Mouse (Mus musculus): ENCODE results near the gene Mndal.
"Not testable (repeated sequence)": the region's sequence is repeated elsewhere in the genome, so short reads cannot be mapped to it uniquely, and the experiment has no call there.

DNA sequence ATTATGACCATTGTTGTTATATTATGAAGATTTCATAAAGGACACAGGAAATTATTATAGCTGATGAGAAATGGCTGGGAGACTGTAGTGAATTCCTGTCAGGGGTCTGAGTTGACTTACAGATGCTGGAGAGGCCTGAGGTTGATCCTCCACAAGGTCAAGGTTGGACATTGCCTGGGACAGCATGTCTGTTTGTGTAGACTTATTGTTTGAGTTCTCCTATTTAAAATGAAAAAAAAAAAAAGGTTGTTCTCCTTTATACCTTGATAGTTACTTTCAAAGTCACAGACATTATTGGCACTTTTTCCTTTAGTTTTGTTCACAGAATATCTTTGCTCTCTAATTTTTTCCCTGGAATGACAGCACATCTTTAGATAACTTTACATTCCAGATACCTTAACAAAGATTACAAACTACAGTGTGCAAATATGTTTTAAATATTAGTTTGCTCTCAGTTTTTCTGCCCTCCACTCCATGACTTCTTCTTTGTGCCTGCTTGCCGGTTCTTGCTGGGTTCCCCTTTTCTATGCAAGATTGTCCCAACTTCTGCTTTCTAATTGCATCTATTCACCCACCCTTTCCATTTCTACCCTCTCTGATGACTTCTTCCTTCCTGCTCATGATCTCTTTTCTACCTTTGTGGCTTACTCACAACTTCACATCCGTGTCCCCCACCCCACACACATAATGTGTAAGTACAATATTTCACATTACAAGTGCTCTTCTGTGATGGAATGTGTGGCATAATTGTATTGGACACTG lies 55.1 kb downstream of the Mndal start:
- not testable (repeated sequence) for TF ChIP-seq CTCF, EP300 (IDR thresholded peaks at IDR 0.05; ENCODE audit: low read depth)

Data from heart, postnatal 0 days (tissue).